Mouse (Mus musculus): ENCODE results near the gene H2afv. TPM values are rescaled to one million over a fixed set of nuclear protein-coding genes. Genes with fewer than 3 reads are reported as not detected.
"Not testable (repeated sequence)": the region's sequence is repeated elsewhere in the genome, so short reads cannot be mapped to it uniquely, and the experiment has no call there.

Gene H2afv
- polyA plus RNA-seq, 1 experiment from 2014 or later, result 425 TPM

DNA sequence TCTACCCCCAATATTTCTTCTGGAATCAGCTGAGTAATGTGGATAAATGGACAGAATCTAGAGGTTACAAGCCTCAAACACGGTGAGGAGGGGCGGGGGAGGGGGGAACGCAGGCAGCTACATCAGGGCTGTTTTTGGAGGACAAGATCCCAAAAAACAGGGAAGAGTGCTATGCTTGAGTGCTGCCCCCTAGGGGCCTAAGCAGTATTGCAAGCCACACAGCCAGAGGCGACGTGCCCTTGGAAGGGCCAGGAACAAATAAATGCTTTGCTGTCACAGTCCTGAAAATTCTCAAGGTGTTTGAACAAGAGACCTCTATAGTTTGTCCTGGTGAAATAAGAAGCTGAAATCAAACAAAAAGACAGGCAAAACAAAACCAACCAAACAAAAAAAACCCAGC, 32.6 kb downstream of the H2afv start:
- ATAC-seq (ENCODE audit: insufficient read depth, low FRiP score, low read depth), result no peak
- Histone ChIP-seq H3K36me3 (no peaks in the 10 kb centered on the region), H3K9ac (no peak overlapping the region), H3K27ac (no peak overlapping the region), H3K4me2 (no peak overlapping the region), H3K4me3 (replicated peaks) (no peak overlapping the region), H3K4me1 (peaks cover 3% of the 10 kb centered on the region), H3K9me3 (no peaks in the 10 kb centered on the region), H3K27me3 (replicated peaks) (no peaks in the 10 kb centered on the region)
- WGBS, result 6% methylated on average over 5 of the region's 5 CpGs

DNA sequence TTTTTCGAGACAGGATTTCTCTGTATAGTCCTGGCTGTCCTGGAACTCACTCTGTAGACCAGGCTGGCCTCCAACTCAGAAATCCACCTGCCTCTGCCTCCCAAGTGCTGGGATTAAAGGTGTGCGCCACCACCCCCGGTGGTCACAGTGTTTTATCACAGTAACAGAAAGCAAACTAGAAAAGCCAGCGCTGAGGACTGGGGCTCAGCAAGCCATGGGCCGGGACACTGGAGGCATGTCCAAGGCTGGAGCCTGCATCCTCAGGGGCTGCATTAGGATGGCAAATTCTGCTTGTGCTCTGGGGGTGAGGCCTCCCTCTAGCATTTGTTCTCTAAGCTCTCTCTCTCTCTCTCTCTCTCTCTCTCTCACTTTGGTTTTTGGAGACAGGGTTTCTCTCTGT, 33.5 kb downstream of the H2afv start:
- H3K4me1 ChIP-seq, result peaks cover 12% of the 10 kb centered on the region
- H3K27me3 ChIP-seq (replicated peaks); ATAC-seq (ENCODE audit: insufficient read depth, low FRiP score, low read depth); H3K9ac ChIP-seq; H3K9me3 ChIP-seq; H3K4me3 ChIP-seq (replicated peaks); H3K36me3 ChIP-seq; H3K4me2 ChIP-seq; H3K27ac ChIP-seq: not testable (repeated sequence)
- 85% methylated on average over 5 of the region's 5 CpGs for WGBS

DNA sequence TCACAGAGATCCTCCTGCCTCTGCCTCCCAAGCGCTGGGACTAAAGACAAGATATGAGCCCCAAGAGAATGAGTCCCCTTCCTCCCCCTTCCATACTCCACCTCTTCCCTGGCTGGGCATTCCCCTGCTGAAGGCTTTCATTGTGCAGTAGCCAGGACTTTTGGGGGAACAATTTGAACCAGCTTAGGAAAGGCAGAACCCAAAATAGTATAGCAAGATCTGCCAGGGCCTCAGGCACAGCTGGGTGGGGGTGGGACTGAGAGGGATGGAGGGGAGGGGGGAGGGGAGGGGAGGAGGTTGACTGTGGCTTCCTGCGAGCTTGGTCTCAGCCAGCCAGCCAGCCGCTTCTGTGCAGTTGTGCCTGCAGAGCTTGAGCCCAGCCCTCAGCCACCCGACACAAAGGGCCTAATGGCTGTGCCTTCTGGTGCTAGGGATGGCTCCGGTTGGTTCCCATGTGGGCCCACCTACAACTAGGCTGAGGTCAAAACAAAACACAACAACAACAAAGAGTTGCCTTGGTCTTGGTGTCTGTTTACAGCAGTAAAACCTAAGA, 34.1 kb downstream of the H2afv start:
- Histone ChIP-seq H3K4me3 (replicated peaks) (no peak overlapping the region), H3K4me1 (peaks cover 18% of the 10 kb centered on the region), H3K27ac (no peak overlapping the region), H3K9ac (no peak overlapping the region), H3K4me2 (no peak overlapping the region), H3K36me3 (0 out of 2 replicates have a peak, but pooled peaks cover under 1% of the 10 kb centered on the region), H3K27me3 (replicated peaks) (no peaks in the 10 kb centered on the region), H3K9me3 (no peaks in the 10 kb centered on the region)
- 35% methylated on average over 5 of the region's 5 CpGs for WGBS
- no peak for ATAC-seq (ENCODE audit: insufficient read depth, low FRiP score, low read depth)

DNA sequence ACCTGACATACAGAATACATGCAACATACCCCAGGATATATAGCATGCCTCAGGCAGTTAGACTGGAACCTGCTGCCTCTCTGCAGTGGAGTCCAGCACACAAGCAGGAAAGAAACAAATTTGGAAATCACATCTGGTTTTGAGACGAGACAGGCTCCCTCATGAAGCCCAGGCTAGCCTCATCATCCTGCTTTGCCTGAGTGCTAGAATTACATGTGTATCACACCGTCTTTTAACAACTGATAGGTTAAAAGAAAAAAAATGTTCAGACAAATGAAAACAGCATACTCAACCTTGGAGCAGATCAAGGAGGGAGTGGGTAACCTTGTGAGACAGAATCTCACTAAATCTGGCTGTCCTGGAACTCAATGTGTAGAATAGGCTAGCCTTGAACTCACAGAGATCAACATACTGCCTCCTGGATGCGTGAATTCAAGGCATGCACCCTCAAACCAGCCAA, 37.1 kb downstream of the H2afv start:
- no peak overlapping the region for H3K4me2 ChIP-seq
- H3K4me1 ChIP-seq, result peaks cover 26% of the 10 kb centered on the region
- 74% methylated on average over 3 of the region's 3 CpGs for WGBS
- H3K36me3 ChIP-seq, result peaks cover 26% of the 10 kb centered on the region
- H3K9me3 ChIP-seq, result no peaks in the 10 kb centered on the region
- no peak for ATAC-seq (ENCODE audit: insufficient read depth, low FRiP score, low read depth)
- H3K9ac ChIP-seq, result no peak overlapping the region
- H3K27me3 ChIP-seq (replicated peaks), result no peaks in the 10 kb centered on the region
- 0 out of 2 replicates have a peak overlapping the region, but pooled peaks have one; percentile 90 for H3K27ac ChIP-seq
- H3K4me3 ChIP-seq (replicated peaks), result no peak overlapping the region

DNA sequence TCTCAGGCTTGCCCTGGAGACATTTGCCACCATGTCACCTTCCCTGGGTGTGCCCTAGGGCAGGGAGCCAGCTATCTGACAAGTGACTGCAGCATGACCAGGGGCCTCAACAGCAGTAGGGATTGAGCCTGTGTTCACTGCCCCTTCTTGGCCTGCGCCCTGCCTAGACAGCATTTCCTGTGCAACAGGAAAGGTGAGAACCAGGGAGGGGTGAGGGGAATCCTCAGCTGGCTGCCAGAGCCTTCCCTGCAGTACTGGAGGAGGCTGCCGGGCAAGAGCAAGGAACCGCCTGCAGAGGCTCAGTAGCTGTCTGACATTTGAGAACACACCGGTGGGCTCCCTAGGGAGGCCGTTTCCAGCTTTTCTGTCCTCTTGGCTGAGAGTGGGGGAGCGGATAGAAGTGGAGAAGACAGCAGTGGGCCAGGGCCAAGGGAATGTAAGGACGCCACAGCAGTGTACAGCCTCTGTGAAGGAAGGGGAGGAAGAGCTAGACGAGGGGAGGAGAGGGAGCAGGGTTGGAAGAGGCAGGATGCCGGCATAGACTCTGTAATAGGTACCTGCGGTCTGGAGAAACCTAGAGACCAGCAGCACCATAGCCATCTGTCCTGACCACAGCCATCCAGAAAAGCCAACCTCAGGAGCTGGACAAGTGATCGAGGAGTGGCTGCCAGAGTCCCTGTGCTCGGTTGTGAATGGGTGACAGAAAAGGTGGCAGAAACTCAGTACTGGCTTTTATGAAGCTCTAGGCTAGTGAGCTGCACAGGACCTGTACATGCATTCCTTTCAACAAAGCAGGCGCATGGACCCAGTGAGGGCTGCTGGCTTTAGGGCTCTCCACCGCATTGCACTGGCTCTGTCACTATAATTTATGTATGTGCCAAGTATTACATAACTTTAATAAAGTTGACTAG, 37.7 kb downstream of the H2afv start:
- Histone ChIP-seq H3K27me3 (replicated peaks) (no peaks in the 10 kb centered on the region), H3K9me3 (no peaks in the 10 kb centered on the region), H3K4me3 (replicated peaks) (no peak overlapping the region; the same call in 1 of the 2 replicates), H3K36me3 (peaks cover 28% of the 10 kb centered on the region), H3K4me1 (peaks cover 26% of the 10 kb centered on the region), H3K9ac (no peak overlapping the region), H3K4me2 (peak overlapping the region; percentile 23), H3K27ac (peak overlapping the region; percentile 90)
- WGBS, result 35% methylated on average over 14 of the region's 14 CpGs
- ATAC-seq (ENCODE audit: insufficient read depth, low FRiP score, low read depth), result peak; percentile 75

DNA sequence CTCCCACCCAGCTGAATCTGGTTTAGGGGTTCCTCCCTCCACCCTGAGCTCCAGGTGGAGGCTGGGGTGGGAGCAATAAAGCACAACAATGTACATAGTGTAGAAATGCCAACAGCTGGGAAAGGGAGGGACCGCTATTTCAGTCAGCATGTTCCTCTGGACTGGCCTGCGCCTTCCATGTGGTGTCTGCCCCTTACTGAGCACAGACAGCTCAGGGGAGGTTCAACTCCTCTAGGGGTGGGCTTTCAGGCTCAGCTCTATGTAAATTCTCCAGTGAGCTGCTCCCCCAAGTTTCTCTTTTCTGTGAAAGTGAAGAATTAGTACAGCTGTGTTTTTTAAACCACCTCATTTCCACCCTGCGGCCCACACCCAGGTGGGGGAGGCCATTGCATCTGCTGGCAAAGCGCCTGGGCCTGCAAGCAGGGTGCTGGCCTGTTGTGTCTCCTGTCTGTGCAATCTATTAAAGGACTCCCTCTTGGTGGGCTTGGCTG, 38.6 kb downstream of the H2afv start:
- Histone ChIP-seq H3K4me1 (peaks cover 26% of the 10 kb centered on the region), H3K36me3 (peaks cover 35% of the 10 kb centered on the region), H3K4me3 (replicated peaks) (0 out of 2 replicates have a peak overlapping the region, but pooled peaks have one; percentile 3), H3K9me3 (no peaks in the 10 kb centered on the region), H3K27me3 (replicated peaks) (no peaks in the 10 kb centered on the region), H3K4me2 (no peak overlapping the region; the same call in 1 of the 2 replicates), H3K27ac (peak overlapping the region; percentile 90), H3K9ac (no peak overlapping the region)
- WGBS, result 45% methylated on average over 4 of the region's 4 CpGs
- 0 out of 2 replicates have a peak, but pooled peaks have one; percentile 37 for ATAC-seq (ENCODE audit: insufficient read depth, low FRiP score, low read depth)

DNA sequence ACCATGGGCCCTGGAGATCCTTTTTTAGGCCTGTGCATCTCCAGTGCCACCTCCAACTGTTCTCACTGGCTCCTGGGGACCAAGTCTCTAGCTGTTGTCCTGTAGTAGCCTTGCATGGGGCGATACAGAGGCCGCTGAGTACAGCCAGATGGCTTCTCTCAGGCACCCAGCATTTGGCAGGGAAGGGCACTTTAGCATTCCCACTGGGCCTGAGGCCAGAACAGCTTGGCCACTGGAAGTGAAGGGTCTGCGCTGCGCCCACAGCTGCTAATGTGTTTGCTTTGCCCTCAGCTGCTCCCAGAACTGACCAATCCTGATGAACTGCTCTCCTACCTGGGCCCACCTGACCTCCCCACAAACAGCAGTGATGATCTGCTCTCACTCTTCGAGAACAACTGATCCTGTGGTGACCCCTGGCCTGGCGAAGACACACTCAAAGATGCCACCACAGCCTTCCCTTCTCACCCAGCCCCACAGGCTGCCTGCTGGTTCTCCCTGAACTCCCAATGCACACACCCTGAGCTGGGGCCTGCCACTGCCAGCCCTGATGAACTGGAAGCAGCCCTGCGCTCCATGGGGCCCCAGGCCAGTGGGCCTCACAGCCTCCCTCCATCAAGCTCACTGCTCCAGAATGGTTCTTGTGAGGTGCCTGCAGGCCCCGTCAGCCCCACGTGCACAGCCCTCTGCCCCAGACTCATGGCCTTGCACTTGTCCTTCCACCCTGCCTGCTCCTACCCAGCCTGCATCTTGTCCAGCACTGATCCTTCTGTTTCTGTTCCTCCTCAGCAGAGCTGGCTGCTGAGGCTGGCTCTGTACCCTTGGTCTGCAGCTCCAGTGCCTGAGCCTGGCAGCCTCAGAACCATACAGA, 39.3 kb downstream of the H2afv start:
- ATAC-seq (ENCODE audit: insufficient read depth, low FRiP score, low read depth), result peak; percentile 1; the same call in 1 of the 2 replicates
- 0 out of 2 replicates have a peak overlapping the region, but pooled peaks have one; percentile 3 for H3K4me3 ChIP-seq (replicated peaks)
- 66% methylated on average over 9 of the region's 9 CpGs for WGBS
- H3K4me1 ChIP-seq, result peaks cover 26% of the 10 kb centered on the region
- H3K4me2 ChIP-seq, result no peak overlapping the region
- H3K27me3 ChIP-seq (replicated peaks), result no peaks in the 10 kb centered on the region
- H3K27ac ChIP-seq, result peak overlapping the region; percentile 90
- no peak overlapping the region; the same call in 1 of the 2 replicates for H3K9ac ChIP-seq
- no peaks in the 10 kb centered on the region for H3K9me3 ChIP-seq
- H3K36me3 ChIP-seq, result peaks cover 42% of the 10 kb centered on the region

DNA sequence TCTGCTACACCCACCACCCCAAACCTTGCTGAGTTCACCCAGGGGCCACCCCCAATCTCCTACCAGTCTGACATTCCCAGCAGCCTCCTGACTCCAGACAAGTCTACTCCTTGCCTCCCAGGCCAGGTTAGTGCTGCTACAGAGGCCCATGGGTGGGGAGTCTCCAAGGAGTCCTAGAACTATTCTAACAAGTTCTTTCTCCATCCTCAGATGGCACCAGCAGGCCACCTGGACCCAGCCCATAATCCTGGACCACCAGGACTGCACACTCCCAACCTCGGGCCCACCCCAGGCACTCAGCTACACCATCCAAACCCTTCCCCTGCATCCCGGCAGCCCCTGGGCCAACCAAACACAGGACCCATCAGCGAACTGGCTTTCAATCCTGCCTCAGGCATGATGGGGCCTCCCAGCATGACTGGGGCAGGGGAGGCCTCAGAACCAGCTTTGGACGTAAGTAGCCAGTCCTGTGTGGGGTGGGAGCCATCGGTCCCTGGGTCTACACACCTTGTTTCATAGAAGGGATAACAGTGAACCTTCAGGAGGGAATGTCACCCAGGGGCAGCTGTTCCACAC, 40.3 kb downstream of the H2afv start:
- H3K4me1 ChIP-seq, result peaks cover 26% of the 10 kb centered on the region
- WGBS, result 88% methylated on average over 5 of the region's 5 CpGs
- H3K27me3 ChIP-seq (replicated peaks), result no peaks in the 10 kb centered on the region
- no peak overlapping the region for H3K4me2 ChIP-seq
- no peak for ATAC-seq (ENCODE audit: insufficient read depth, low FRiP score, low read depth)
- no peak overlapping the region for H3K27ac ChIP-seq
- no peak overlapping the region for H3K4me3 ChIP-seq (replicated peaks)
- no peak overlapping the region for H3K9ac ChIP-seq
- no peaks in the 10 kb centered on the region for H3K9me3 ChIP-seq
- peaks cover 52% of the 10 kb centered on the region for H3K36me3 ChIP-seq

DNA sequence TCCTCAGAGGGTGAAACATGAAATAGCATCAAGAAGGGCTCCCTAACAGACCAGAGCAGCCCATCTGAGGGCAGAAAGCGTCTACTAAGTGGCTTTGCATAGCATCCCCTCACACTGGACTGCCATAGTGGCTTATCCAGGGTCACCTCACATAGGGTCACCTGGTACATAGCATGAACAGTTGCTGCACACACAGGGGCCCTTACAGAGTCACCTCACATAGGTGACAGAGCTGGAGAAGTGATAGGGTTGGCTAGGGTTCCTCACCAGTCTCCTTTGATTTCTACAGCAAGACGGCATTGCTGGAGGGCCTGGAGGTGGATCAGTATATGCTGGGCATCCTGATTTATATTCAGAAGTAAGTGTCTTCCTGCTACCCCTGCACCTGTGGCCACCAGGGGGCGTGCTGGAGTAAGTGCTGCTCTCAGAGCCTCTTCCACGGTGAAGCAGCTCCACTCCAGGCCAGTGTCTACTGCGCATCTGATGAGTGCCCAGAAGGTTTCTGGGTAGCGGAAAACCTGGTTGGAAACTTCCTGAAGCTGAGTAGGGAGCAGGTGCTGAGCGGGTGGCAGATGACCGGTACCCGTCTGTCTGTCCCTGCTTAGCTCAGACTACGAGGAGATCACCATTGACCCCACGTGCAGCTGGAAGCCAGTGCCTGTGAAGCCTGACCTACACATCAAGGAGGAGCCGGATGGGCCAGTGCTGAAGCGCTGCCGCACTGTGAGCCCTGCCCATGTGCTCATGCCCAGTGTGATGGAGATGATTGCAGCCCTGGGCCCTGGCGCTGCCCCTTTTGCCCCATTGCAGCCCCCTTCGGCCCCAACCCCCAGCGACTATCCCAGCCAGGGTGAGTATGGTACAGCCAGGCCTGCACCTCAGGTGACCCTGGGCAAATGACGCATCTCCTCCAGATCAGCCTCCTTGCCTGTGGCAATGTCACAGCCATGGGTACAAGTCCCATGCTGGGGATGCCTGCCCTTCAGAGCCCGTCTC, 41.4 kb downstream of the H2afv start:
- Histone ChIP-seq H3K4me1 (peaks cover 26% of the 10 kb centered on the region), H3K4me3 (replicated peaks) (no peak overlapping the region), H3K27me3 (replicated peaks) (no peaks in the 10 kb centered on the region), H3K27ac (no peak overlapping the region), H3K9ac (no peak overlapping the region), H3K4me2 (no peak overlapping the region), H3K36me3 (peaks cover 52% of the 10 kb centered on the region), H3K9me3 (no peaks in the 10 kb centered on the region)
- no peak for ATAC-seq (ENCODE audit: insufficient read depth, low FRiP score, low read depth)
- 86% methylated on average over 19 of the region's 19 CpGs for whole genome bisulfite sequencing

DNA sequence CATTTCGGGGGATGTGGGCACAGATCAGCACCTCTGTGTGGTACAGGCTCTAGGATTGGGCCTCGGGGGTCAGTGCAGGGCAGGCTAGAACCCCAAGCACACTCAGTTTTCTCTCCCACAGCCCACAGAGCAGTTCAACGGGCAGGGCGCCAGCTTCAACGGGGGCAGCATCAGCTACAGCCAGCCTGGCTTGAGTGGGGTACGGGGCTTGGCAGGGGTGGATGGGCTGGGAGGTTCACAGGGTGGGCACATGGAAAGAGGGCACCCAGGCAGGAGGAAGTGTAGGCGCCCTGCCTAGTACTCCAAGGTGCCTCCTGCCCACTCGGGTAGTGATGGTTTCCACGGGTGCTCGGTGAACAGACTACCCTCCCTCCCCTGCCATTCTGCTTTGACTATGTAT, 46.1 kb downstream of the H2afv start:
- H3K9me3 ChIP-seq, result no peaks in the 10 kb centered on the region
- H3K27me3 ChIP-seq (replicated peaks), result no peaks in the 10 kb centered on the region
- WGBS, result 89% methylated on average over 10 of the region's 10 CpGs
- H3K27ac ChIP-seq, result no peak overlapping the region
- H3K36me3 ChIP-seq, result peaks cover 51% of the 10 kb centered on the region
- H3K4me2 ChIP-seq, result no peak overlapping the region
- H3K9ac ChIP-seq, result no peak overlapping the region
- no peak for ATAC-seq (ENCODE audit: insufficient read depth, low FRiP score, low read depth)
- H3K4me3 ChIP-seq (replicated peaks), result no peak overlapping the region
- no peaks in the 10 kb centered on the region for H3K4me1 ChIP-seq
